Mouse (Mus musculus) spleen, adult 2 months (tissue): ENCODE measurements at regions not wholly inside any gene's neighbourhood (a gene's known extent, or its start where the extent isn't known, plus 50 kb on each side); places are given as distances from the start of the nearest gene placed in this dataset.

ENCODE experiments used
- DNase-seq, 2 experiments: peaks; one replicate each; pipeline versions ENCODE4 v3.0.0 to v3.0.0-alpha.2; 2012 to 2021; ENCODE audit warnings: low spot score in 2 of 2, low read depth in 1 of 2
- H3K27ac ChIP-seq: fragments of 200-500 bp; 2 replicates; pipeline ENCODE4 v1.5.1; 2012; ENCODE audit warnings: low read length, inconsistent platforms; ENCODE audit not compliant: insufficient read depth
- H3K27me3 ChIP-seq: fragments of 200-500 bp; 2 replicates; pipeline ENCODE4 v1.6.1; 2012; ENCODE audit warnings: mild to moderate bottlenecking, moderate library complexity, low read length, inconsistent platforms; ENCODE audit not compliant: control insufficient read depth, insufficient read depth
- H3K36me3 ChIP-seq: fragments of 200-500 bp; 2 replicates; pipeline ENCODE4 v1.6.1; 2012; ENCODE audit warnings: mild to moderate bottlenecking, low read length, inconsistent platforms; ENCODE audit not compliant: control insufficient read depth, insufficient read depth
- H3K4me1 ChIP-seq: fragments of 200-500 bp; 2 replicates; pipeline ENCODE4 v1.6.1; 2011; ENCODE audit warnings: inconsistent platforms; ENCODE audit not compliant: control insufficient read depth, insufficient read depth, insufficient read length
- H3K4me3 ChIP-seq: fragments of 200-500 bp; 2 replicates; pipeline ENCODE4 v1.5.1; 2011; ENCODE audit warnings: mild to moderate bottlenecking, inconsistent platforms; ENCODE audit not compliant: insufficient read depth, insufficient read length; ENCODE audit errors: extremely low read depth
- CTCF ChIP-seq: fragments of 200-500 bp; IDR thresholded peaks from 2 replicates; pipeline ENCODE4 v1.5.1; 2011; ENCODE audit warnings: mild to moderate bottlenecking, inconsistent platforms; ENCODE audit not compliant: insufficient read depth, insufficient read length, insufficient replicate concordance; ENCODE audit errors: extremely low read depth
- POLR2A ChIP-seq: fragments of 200-500 bp; IDR thresholded peaks from 2 replicates; pipeline ENCODE4 v1.6.1; 2011; ENCODE audit warnings: low read depth, low read length, inconsistent platforms
- WGBS: fragments of 180-500 bp; shearing (Covaris S2); methylation state at CpG from one replicate; pipeline ENCODE4 v1.1.7; 2018; 5-methylcytosine and 5-hydroxymethylcytosine counted together

DNA sequence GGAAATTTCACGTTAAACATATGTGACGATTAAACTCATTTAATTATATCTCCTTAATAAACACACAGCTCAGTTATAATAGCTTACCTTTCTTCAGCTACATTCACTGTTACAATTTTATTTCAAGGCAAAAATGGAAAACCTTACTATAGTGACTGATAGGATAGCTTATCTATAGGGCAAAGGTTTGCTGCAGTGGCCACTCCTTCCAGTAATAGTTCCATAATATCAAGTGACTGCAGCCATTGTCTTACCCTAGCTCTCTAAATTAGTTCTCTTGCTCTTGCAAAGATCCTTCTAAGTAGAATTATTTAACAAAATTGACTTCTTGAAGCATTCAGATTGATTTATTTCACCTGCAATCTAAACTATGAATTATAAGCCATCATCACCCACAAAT lies 289.1 kb upstream of the Cblb start:
- Histone ChIP-seq H3K36me3 (no peaks in the 10 kb centered on the region), H3K27ac (no peak overlapping the region), H3K27me3 (no peaks in the 10 kb centered on the region), H3K4me1 (no peaks in the 10 kb centered on the region), H3K4me3 (no peak overlapping the region)
- 96% methylated on average over 2 of the region's 2 CpGs for WGBS
- TF ChIP-seq CTCF, result no peak
- no peak for TF ChIP-seq POLR2A
- DNase-seq, result no peak

DNA sequence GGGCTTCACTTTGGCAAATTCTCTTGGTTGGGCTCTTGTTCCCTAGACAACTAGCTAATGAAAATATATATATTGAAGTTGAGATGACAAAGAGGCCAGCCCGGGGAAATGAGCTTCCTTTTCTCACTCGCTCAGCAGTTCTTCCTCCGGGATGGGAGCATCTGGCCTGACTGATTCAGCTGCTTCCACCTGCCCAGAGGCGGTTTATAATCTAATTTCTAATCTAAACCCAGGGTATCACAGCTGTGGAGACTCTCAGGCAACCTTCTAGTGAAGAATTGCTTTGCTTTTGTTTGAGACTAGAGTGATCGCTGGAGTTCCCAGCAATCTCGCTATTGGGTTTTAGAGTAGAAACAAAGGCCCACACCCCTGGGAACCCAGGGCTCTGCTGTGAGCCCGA lies 279.1 kb upstream of the Cblb start:
- H3K36me3 ChIP-seq, result no peaks in the 10 kb centered on the region
- 72% methylated on average over 7 of the region's 7 CpGs for WGBS
- no peaks in the 10 kb centered on the region for H3K4me1 ChIP-seq
- DNase-seq, result no peak
- no peak overlapping the region for H3K27ac ChIP-seq
- H3K4me3 ChIP-seq, result no peak overlapping the region
- TF ChIP-seq CTCF (no peak), POLR2A (no peak)
- H3K27me3 ChIP-seq, result no peaks in the 10 kb centered on the region

DNA sequence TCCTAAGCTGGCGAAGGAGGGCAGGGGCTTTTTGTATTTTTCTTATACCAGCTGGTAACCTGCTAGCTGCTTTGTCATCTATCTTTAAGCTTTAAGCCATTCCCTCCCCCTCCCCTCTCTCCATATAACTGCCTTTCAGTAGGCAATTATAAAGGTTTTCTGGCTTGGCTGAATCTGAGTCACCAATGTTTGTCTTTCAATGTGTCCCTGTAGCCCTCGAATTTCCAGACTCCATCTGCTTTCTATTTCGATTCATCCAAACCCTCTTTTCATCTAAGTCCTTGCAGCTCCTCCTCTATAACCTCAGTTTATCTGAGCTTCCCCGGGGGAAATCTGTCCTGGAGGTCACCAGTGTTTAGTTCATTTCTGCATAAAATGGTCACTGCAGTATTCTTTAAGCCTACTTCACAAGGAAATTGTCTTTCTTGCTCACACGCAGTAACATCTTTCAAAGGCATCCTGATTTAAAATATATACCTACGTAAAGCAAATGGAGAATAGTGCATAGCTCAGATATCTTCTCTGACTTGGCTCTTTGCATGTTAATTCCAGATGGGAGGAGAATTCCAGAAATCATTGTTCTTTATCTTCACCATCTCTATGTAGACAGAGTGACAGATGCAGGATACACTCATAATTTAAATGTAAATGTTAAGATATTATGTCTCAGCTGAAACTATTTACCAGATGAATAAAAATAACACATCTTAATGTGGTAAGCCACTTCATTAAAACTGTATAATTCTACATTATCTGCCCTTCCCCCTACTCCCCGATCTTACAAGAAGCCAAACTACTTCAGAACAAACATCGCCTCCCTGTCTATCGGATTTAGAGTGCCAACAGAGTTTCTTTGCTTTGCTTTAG lies 272.4 kb upstream of the Cblb start:
- WGBS, result 83% methylated on average over 9 of the region's 9 CpGs
- DNase-seq, result no peak
- H3K27me3 ChIP-seq, result no peaks in the 10 kb centered on the region
- H3K36me3 ChIP-seq, result no peaks in the 10 kb centered on the region
- TF ChIP-seq POLR2A, result no peak
- TF ChIP-seq CTCF, result no peak
- H3K4me1 ChIP-seq, result no peaks in the 10 kb centered on the region
- H3K4me3 ChIP-seq, result no peak overlapping the region
- H3K27ac ChIP-seq, result no peak overlapping the region

DNA sequence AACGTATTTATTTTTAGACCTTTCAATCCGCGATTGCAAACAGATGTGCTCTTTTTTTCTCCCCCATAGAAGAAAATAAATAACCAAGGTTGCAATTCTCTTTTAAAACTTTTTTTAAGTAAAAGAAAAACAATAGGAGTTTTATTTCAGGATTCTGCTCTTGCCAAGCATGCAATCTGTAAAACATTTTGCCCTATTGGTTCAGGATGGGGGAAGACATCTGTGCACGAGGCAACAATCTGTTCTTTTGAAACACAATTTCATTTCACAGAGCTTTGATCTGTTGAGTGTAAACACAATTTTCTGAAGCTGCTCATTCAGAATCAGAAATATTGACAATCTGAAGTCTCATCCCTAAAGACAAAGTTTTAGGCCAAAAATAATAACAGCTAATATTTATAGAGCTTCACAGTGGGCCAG lies 271.8 kb upstream of the Cblb start:
- no peak for DNase-seq
- Histone ChIP-seq H3K27ac (no peak overlapping the region), H3K27me3 (no peaks in the 10 kb centered on the region), H3K4me1 (no peaks in the 10 kb centered on the region), H3K36me3 (no peaks in the 10 kb centered on the region), H3K4me3 (no peak overlapping the region)
- 81% methylated on average over 4 of the region's 4 CpGs for WGBS
- TF ChIP-seq CTCF (no peak), POLR2A (no peak)

DNA sequence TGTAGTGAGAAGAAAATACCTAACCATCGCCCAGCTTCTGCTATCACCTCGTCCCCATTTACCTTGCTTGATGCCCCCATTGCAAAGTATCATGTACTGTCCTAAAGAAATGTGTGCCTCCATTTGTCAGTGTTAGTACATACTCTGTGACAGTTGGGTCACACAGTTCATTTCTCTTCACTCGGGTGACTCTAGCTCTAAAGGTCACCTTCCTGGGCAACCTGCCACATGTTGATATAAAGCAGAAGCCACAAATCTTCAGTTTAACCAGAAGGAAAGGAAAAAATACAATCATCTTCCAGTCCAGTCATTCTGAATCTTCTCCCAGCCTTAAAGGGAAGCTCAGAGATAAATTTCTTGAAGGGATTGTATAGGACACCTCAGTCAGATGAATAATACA lies 263.5 kb upstream of the Cblb start:
- no peaks in the 10 kb centered on the region for H3K36me3 ChIP-seq
- H3K27ac ChIP-seq, result no peak overlapping the region
- TF ChIP-seq POLR2A (no peak), CTCF (no peak)
- no peaks in the 10 kb centered on the region for H3K27me3 ChIP-seq
- 61% methylated on average over 3 of the region's 3 CpGs for WGBS
- no peak overlapping the region for H3K4me3 ChIP-seq
- no peak for DNase-seq
- no peaks in the 10 kb centered on the region for H3K4me1 ChIP-seq

DNA sequence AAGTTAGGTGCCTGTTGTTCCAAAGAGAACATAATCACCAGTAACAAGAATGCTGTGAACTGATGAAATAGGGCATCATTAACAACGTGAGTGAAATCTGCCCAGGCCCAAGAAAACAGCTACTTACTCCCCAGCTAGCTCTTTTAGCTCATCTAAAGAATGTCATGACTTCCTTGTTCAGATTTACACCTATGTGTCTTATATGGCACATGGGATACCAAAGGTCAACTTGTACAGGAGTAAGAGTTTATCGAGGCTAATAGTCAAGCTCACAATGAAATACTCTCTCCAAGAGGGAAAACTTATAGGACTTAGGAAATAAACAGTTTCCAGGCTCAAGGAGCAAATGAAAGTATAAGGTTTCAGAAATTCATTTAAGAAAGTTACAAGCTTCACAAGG lies 252.1 kb upstream of the Cblb start:
- DNase-seq, result no peak
- TF ChIP-seq POLR2A (no peak), CTCF (no peak)
- no peaks in the 10 kb centered on the region for H3K4me1 ChIP-seq
- no peak overlapping the region for H3K27ac ChIP-seq
- WGBS, result 87% methylated on average over 2 of the region's 2 CpGs
- H3K36me3 ChIP-seq, result no peaks in the 10 kb centered on the region
- no peak overlapping the region for H3K4me3 ChIP-seq
- H3K27me3 ChIP-seq, result no peaks in the 10 kb centered on the region

DNA sequence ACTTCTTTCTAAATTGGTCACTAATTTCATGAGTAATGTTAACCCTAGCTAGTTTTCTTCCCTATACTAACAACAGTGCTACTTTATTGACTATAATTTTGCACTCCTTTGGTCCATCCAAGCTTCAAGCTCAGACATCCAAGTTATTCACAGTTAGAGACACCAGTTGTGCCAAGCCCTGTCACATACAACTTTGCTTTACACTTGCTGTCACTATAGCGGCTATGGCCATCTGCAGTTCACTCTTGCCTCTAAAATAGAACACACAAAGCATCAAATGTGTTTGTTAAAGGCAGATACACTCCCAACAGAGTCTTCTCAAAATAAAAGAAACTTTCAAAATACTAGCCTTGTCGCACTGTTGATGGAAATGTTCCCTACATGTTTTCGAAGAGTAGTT lies 236.0 kb upstream of the Cblb start:
- no peak overlapping the region for H3K27ac ChIP-seq
- no peaks in the 10 kb centered on the region for H3K4me1 ChIP-seq
- no peaks in the 10 kb centered on the region for H3K36me3 ChIP-seq
- no peaks in the 10 kb centered on the region for H3K27me3 ChIP-seq
- no peak overlapping the region for H3K4me3 ChIP-seq
- DNase-seq, result no peak
- no peak for TF ChIP-seq CTCF
- no peak for TF ChIP-seq POLR2A
- whole genome bisulfite sequencing, result 93% methylated on average over 3 of the region's 3 CpGs
